Mouse (Mus musculus): ENCODE results near the gene Maff.
A peak's percentile ranks its signal among the peaks of the same experiment; 100 is the strongest.

Maff gene

GRCm38 (mm10) chr15:79346051-79346793 lies at the start of gene Maff:
Gene Maff, plus strand, starts transcription at chr15:79346621.
- no peak for DNase-seq (ENCODE audit: low spot score)

- DNase-seq (ENCODE audit: low spot score): no peak
These were observed 47.9 kb upstream of the Maff start for GRCm38 (mm10) chr15:79298553-79298952.

GRCm38 (mm10) chr15:79299563-79300155 lies 46.8 kb upstream of the Maff start:
- DNase-seq (ENCODE audit: low spot score): no peak

- no peak for DNase-seq (ENCODE audit: low spot score)
These were observed 42.7 kb upstream of the Maff start for GRCm38 (mm10) chr15:79303725-79304124.

GRCm38 (mm10) chr15:79304832-79305231 lies 41.6 kb upstream of the Maff start:
- DNase-seq (ENCODE audit: low spot score): no peak

- no peak for DNase-seq (ENCODE audit: low spot score)
These were observed 40.3 kb upstream of the Maff start for GRCm38 (mm10) chr15:79306043-79306637.

- DNase-seq (ENCODE audit: low spot score): no peak
These were observed 38.6 kb upstream of the Maff start for GRCm38 (mm10) chr15:79307861-79308260.

- DNase-seq (ENCODE audit: low spot score): no peak
These were observed 32.5 kb upstream of the Maff start for GRCm38 (mm10) chr15:79313848-79314369.

- DNase-seq (ENCODE audit: low spot score): no peak
These were observed 24.7 kb upstream of the Maff start for GRCm38 (mm10) chr15:79321733-79322190.

GRCm38 (mm10) chr15:79322281-79322990 lies 24.0 kb upstream of the Maff start:
- no peak for DNase-seq (ENCODE audit: low spot score)

- no peak for DNase-seq (ENCODE audit: low spot score)
These were observed 23.2 kb upstream of the Maff start for GRCm38 (mm10) chr15:79322991-79323790.

GRCm38 (mm10) chr15:79323791-79324155 lies 22.6 kb upstream of the Maff start:
- DNase-seq (ENCODE audit: low spot score): no peak

- no peak for DNase-seq (ENCODE audit: low spot score)
These were observed 22.0 kb upstream of the Maff start for GRCm38 (mm10) chr15:79324373-79324772.

- DNase-seq (ENCODE audit: low spot score): no peak
These were observed 20.7 kb upstream of the Maff start for GRCm38 (mm10) chr15:79325742-79326141.

- no peak for DNase-seq (ENCODE audit: low spot score)
These were observed 20.2 kb upstream of the Maff start for GRCm38 (mm10) chr15:79326264-79326663.

- peak; percentile 61 for DNase-seq (ENCODE audit: low spot score)
These were observed 19.2 kb upstream of the Maff start for GRCm38 (mm10) chr15:79326971-79327961.

- peak; percentile 99 for DNase-seq (ENCODE audit: low spot score)
These were observed 18.1 kb upstream of the Maff start, which contains the start of gene Pla2g6 for GRCm38 (mm10) chr15:79328058-79328938. Gene Pla2g6, minus strand, starts transcription at chr15:79328390.

- no peak for DNase-seq (ENCODE audit: low spot score)
These were observed 17.5 kb upstream of the Maff start for GRCm38 (mm10) chr15:79328939-79329275.

- DNase-seq (ENCODE audit: low spot score): no peak
These were observed 17.0 kb upstream of the Maff start for GRCm38 (mm10) chr15:79329346-79329978.

Measured in c-Kit-positive CD71-positive TER-119-positive erythroid progenitor cells, embryonic 14.5 days (primary cell).